Mouse (Mus musculus) liver, embryonic 14.5 days (tissue): ENCODE data around the gene Lrig2.

Experiments
- CTCF ChIP-seq: IDR thresholded peaks from 2 replicates; pipeline ENCODE4 v1.5.1; 2016; ENCODE audit warnings: antibody characterized with exemption, low read depth, control low read depth
- EP300 ChIP-seq: IDR thresholded peaks from 2 replicates; pipeline ENCODE4 v1.6.1; 2016; ENCODE audit warnings: antibody characterized with exemption, low read depth

- no peak for TF ChIP-seq EP300
- no peak for TF ChIP-seq CTCF
Measured at GRCm38 (mm10) chr3:104461226-104461625, 50.5 kb downstream of the Lrig2 start.
